Mouse (Mus musculus): ENCODE results near the gene Gm13762.

DNA sequence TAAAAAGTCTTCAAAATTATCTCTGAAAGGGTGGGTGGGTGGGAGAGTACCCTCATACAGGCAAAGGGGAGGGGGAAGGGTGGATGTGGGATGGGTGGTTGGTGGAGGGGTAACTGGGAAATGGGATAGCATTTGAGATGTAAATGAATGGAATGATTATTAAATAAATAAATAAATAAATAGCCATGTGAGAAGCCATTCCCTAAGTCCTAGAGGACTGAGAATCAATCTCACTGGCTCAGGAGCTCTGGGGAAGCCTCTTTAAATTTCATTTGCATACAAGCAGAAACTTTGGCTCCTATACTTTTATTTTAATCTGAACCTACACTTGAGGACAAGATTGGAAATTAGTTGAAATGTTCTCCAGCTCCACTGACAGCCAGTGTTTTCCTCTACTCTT is 26.4 kb downstream of the Gm13762 start, which contains the start of gene Olfr1212:
- TF ChIP-seq CTCF (conservative IDR thresholded peaks at IDR 0.05; ENCODE audit: low read length) (no peak), NANOG (IDR thresholded peaks at IDR 0.05; ENCODE audit: borderline replicate concordance, low read length) (no peak)

Measured in E14TG2a.4 (cell line).